Mouse (Mus musculus) intestine, postnatal 0 days (tissue): ENCODE measurements at regions not wholly inside any gene's neighbourhood (a gene's known extent, or its start where the extent isn't known, plus 50 kb on each side); places are given as distances from the start of the nearest gene placed in this dataset.
A peak's percentile ranks its signal among the peaks of the same experiment; 100 is the strongest.
"Not testable (repeated sequence)": the region's sequence is repeated elsewhere in the genome, so short reads cannot be mapped to it uniquely, and the experiment has no call there.

Experiments
- ATAC-seq: fragments of 200-750 bp; cut with Nextera tagmentation; 2 replicates; pipeline ENCODE4 v1.8.0; 2017; ENCODE audit warnings: mild to moderate bottlenecking, moderate TSS enrichment, moderate library complexity
- H3K27ac ChIP-seq: fragments of 300-500 bp; sonication (generic); 2 replicates; pipeline ENCODE4 v1.5.1; 2014; ENCODE audit warnings: mild to moderate bottlenecking, low read depth, low read length, moderate library complexity
- H3K27me3 ChIP-seq: fragments of 300-500 bp; sonication (generic); replicated peaks from 2 replicates; pipeline ENCODE4 v1.6.1; 2014; ENCODE audit warnings: low read length, mixed read lengths; ENCODE audit not compliant: control insufficient read depth, insufficient read depth
- H3K36me3 ChIP-seq: fragments of 300-500 bp; sonication (generic); 2 replicates; pipeline ENCODE4 v1.6.1; 2014; ENCODE audit warnings: mild to moderate bottlenecking, moderate library complexity; ENCODE audit not compliant: control insufficient read depth, insufficient read depth
- H3K4me1 ChIP-seq: fragments of 300-500 bp; sonication (generic); replicated peaks from 2 replicates; pipeline ENCODE4 v1.6.1; 2014; ENCODE audit warnings: antibody characterized with exemption, low read length, mixed read lengths; ENCODE audit not compliant: control insufficient read depth, insufficient read depth
- H3K4me2 ChIP-seq: fragments of 300-500 bp; sonication (generic); replicated peaks from 2 replicates; pipeline ENCODE4 v1.6.1; 2014; ENCODE audit warnings: low read depth, mild to moderate bottlenecking, moderate library complexity
- H3K4me3 ChIP-seq: fragments of 300-500 bp; sonication (generic); 2 replicates; pipeline ENCODE4 v1.5.1; 2014; ENCODE audit warnings: low read depth, low read length
- H3K9ac ChIP-seq: fragments of 300-500 bp; sonication (generic); 2 replicates; pipeline ENCODE4 v1.6.1; 2014; ENCODE audit warnings: mild to moderate bottlenecking, low read depth, low read length
- H3K9me3 ChIP-seq: fragments of 300-500 bp; sonication (generic); 2 replicates; pipeline ENCODE4 v1.6.1; 2016; ENCODE audit warnings: mixed run types; ENCODE audit not compliant: control insufficient read depth
- CTCF ChIP-seq: sonication (generic); IDR thresholded peaks from 2 replicates; pipeline ENCODE4 v1.5.1; 2016; ENCODE audit warnings: low read depth, mild to moderate bottlenecking, control low read depth, antibody characterized with exemption, moderate library complexity
- WGBS: fragments of 180-500 bp; shearing (Covaris S2); extraction: QIAGEN DNeasy Blood & Tissue Kit; methylation state at CpG from one replicate; pipeline ENCODE4 v1.1.7; 2014; 5-methylcytosine and 5-hydroxymethylcytosine counted together

- 46% methylated on average over 9 of the region's 9 CpGs for WGBS
Observed at GRCm38 (mm10) chr12:69515117-69515516, 67.7 kb downstream of the Vcpkmt start.

GRCm38 (mm10) chr12:69513166-69513565 lies 69.7 kb downstream of the Vcpkmt start:
- H3K4me2 ChIP-seq = 0 out of 2 replicates have a peak overlapping the region, but pooled peaks have one; percentile 21
- H3K36me3 ChIP-seq = no peaks in the 10 kb centered on the region
- ATAC-seq = peak; percentile 56
- 0 out of 2 replicates have a peak, but pooled peaks have one; percentile 19 for TF ChIP-seq CTCF
- no peak overlapping the region for H3K27ac ChIP-seq
- peaks cover 22% of the 10 kb centered on the region; the same call in 1 of the 2 replicates for H3K4me1 ChIP-seq
- no peak overlapping the region for H3K4me3 ChIP-seq
- H3K9ac ChIP-seq = no peak overlapping the region
- 19% methylated on average over 4 of the region's 4 CpGs for WGBS
- H3K9me3 ChIP-seq = no peaks in the 10 kb centered on the region
- H3K27me3 ChIP-seq = no peaks in the 10 kb centered on the region

More at GRCm38 (mm10) chr12:69515117-69515516, 67.7 kb downstream of the Vcpkmt start:
- Histone ChIP-seq H3K9me3 (no peaks in the 10 kb centered on the region), H3K4me1 (peaks cover 22% of the 10 kb centered on the region; the same call in 1 of the 2 replicates), H3K27me3 (no peaks in the 10 kb centered on the region), H3K4me3 (no peak overlapping the region), H3K4me2 (no peak overlapping the region), H3K9ac (no peak overlapping the region), H3K27ac (no peak overlapping the region), H3K36me3 (no peaks in the 10 kb centered on the region)
- ATAC-seq = no peak
- TF ChIP-seq CTCF = no peak

- no peak overlapping the region for H3K9ac ChIP-seq
- peaks cover 16% of the 10 kb centered on the region; the same call in 1 of the 2 replicates for H3K4me1 ChIP-seq
- WGBS = 75% methylated on average over 4 of the region's 4 CpGs
- TF ChIP-seq CTCF = no peak
- no peak overlapping the region for H3K4me3 ChIP-seq
- no peak overlapping the region for H3K27ac ChIP-seq
- H3K9me3 ChIP-seq = no peaks in the 10 kb centered on the region
- no peaks in the 10 kb centered on the region for H3K36me3 ChIP-seq
- ATAC-seq = no peak
- no peaks in the 10 kb centered on the region for H3K27me3 ChIP-seq
- no peak overlapping the region for H3K4me2 ChIP-seq
Observed at GRCm38 (mm10) chr12:69510736-69511135, 72.1 kb downstream of the Vcpkmt start.

- not testable (repeated sequence) for H3K4me2 ChIP-seq, H3K4me3 ChIP-seq, H3K9me3 ChIP-seq, ATAC-seq, H3K9ac ChIP-seq, H3K27me3 ChIP-seq, H3K36me3 ChIP-seq, H3K27ac ChIP-seq
- 62% methylated on average over 1 of the region's 1 CpGs for WGBS
- H3K4me1 ChIP-seq = 0 out of 2 replicates have a peak, but pooled peaks cover 11% of the 10 kb centered on the region
Observed at GRCm38 (mm10) chr12:69509180-69509579, 73.6 kb downstream of the Vcpkmt start.

- Histone ChIP-seq H3K27ac (no peak overlapping the region), H3K9ac (no peak overlapping the region), H3K36me3 (no peaks in the 10 kb centered on the region), H3K27me3 (no peaks in the 10 kb centered on the region), H3K9me3 (no peaks in the 10 kb centered on the region), H3K4me1 (peaks cover 6% of the 10 kb centered on the region; the same call in 1 of the 2 replicates), H3K4me3 (no peak overlapping the region), H3K4me2 (no peak overlapping the region)
- TF ChIP-seq CTCF = no peak
- 85% methylated on average over 6 of the region's 6 CpGs for WGBS
- ATAC-seq = no peak
Observed at GRCm38 (mm10) chr12:69507906-69508305, 74.9 kb downstream of the Vcpkmt start.

GRCm38 (mm10) chr12:69507333-69507732 lies 75.5 kb downstream of the Vcpkmt start:
- Histone ChIP-seq H3K9ac (no peak overlapping the region), H3K4me2 (no peak overlapping the region), H3K9me3 (no peaks in the 10 kb centered on the region), H3K27me3 (no peaks in the 10 kb centered on the region), H3K4me3 (no peak overlapping the region), H3K36me3 (no peaks in the 10 kb centered on the region), H3K27ac (no peak overlapping the region), H3K4me1 (peaks cover 9% of the 10 kb centered on the region)
- no peak for TF ChIP-seq CTCF
- no peak for ATAC-seq
- 73% methylated on average over 3 of the region's 3 CpGs for WGBS

- no peak for ATAC-seq
- Histone ChIP-seq H3K9ac (peak overlapping the region; percentile 27; the same call in 1 of the 2 replicates), H3K4me3 (0 out of 2 replicates have a peak overlapping the region, but pooled peaks have one; percentile 6), H3K4me2 (peak overlapping the region; percentile 49), H3K9me3 (no peaks in the 10 kb centered on the region), H3K4me1 (peaks cover 15% of the 10 kb centered on the region), H3K36me3 (no peaks in the 10 kb centered on the region), H3K27me3 (no peaks in the 10 kb centered on the region), H3K27ac (peak overlapping the region; percentile 63)
- WGBS = 61% methylated on average over 6 of the region's 6 CpGs
- TF ChIP-seq CTCF = no peak
Observed at GRCm38 (mm10) chr12:69502706-69503070, 80.1 kb downstream of the Vcpkmt start.
